In the genomic region with DNA sequence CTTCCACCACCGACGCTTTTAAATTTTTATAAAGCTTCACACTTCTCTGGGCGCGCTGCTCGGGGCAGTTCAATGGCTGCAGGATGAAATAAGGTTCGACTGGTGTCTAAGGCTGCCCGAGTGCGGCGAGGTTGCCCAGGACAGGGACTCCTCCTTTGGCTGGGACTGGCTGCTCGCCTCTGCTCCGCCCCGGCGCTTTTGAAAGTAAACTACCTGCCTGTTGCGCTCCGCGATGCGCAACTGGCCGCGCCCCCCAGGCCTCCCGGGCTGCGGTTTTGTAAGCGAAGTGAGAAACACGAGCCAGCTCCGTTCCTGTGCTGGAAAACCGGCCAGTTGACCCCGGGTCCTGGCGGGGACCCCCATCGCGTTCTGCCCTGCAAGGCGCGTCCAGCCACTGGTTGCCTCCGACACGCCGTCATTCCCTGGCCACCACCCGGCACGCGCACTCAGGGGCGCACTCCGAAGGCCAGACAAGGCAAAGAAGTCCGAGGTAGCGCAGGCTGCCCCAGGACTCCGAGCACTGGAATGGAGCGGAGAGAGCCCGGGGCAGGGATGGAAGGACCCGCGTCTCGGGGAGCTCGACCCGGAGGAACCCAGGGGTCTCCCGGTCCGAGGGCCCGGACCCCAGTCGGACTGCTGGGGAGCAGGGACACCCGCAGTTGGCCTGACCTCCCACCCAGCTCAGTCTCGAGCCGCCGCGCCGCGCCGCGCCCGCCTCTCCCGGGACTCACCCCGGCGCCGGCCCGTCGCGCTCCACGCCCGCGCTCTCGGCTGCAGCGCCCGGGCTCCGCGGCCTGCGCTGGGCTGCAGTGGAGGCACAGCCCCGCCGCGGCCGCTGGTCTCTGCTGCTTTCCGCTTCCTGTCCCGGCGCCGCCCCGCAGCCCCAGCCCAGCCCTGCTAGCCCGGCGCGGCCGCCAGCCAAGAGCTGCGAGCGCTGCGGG, we compare ENCODE assay signal across 8 mouse cellular contexts. TPM values are rescaled to one million over a fixed set of nuclear protein-coding genes. Genes with fewer than 3 reads are reported as not detected.
DNase-seq lines count a peak whose midpoint lies in the region; ATAC-seq lines count a peak whose summit lies in the region.

A gene (minus strand): TSS at position 913 of the 941 bp plus-strand sequence.

- H3K27ac ChIP-seq in brown adipose tissue, adult 24 weeks (replicated peaks; ENCODE audit: low read depth, low read length): peak within 1 kb of the TSS; percentile 16
- H3K27ac ChIP-seq in forebrain, embryonic 16.5 days (ENCODE audit: low read length): peak within 1 kb of the TSS; percentile 19

- H3K4me3 ChIP-seq in brown adipose tissue, adult 24 weeks (ENCODE audit: insufficient read depth, low read depth, low read length): peak within 1 kb of the TSS; percentile 98
- peak within 1 kb of the TSS; percentile 64 for H3K4me3 ChIP-seq in forebrain, embryonic 16.5 days (replicated peaks; ENCODE audit: low read length)

- H3K27me3 ChIP-seq in forebrain, embryonic 16.5 days (replicated peaks; ENCODE audit: control insufficient read depth, insufficient read depth, low read length): peaks cover 35% of the 10 kb centered on the region

- H3K4me2 ChIP-seq in forebrain, embryonic 16.5 days (ENCODE audit: low read length): peak within 1 kb of the TSS; percentile 98

- peak; percentile 78 for ATAC-seq in forebrain, embryonic 16.5 days
- ATAC-seq in inflammation-experienced regulatory T-cells, adult 6 months: no peak

- peaks cover 2% of the 10 kb centered on the region; the same call in 1 of the 2 replicates for H3K4me1 ChIP-seq in brown adipose tissue, adult 24 weeks (ENCODE audit: control insufficient read depth, insufficient read depth, insufficient read length, low read length)
- peaks cover 20% of the 10 kb centered on the region for H3K4me1 ChIP-seq in forebrain, embryonic 16.5 days (replicated peaks; ENCODE audit: control insufficient read depth, insufficient read depth, low read length)

- H3K9me3 ChIP-seq in forebrain, embryonic 16.5 days (ENCODE audit: control insufficient read depth, low read length): no peaks in the 10 kb centered on the region

- under 1% methylated on average over 72 of the region's 95 CpGs for WGBS in forebrain, embryonic 16.5 days

- H3K36me3 ChIP-seq in forebrain, embryonic 16.5 days (ENCODE audit: control insufficient read depth, insufficient read depth): no peaks in the 10 kb centered on the region

- DNase-seq in NIH3T3 (ENCODE audit: low read depth): peak; percentile 92
- peak; percentile 85 for DNase-seq in heart, postnatal 4 days
- DNase-seq in layer of hippocampus, postnatal 10 days (ENCODE audit: low spot score in 2 of 2): peak; percentile 57 to 75
- DNase-seq in lung, postnatal 4 days: peak; percentile 83 to 92
- peak; percentile 66 for DNase-seq in right cerebral cortex, postnatal 4 days

- H3K9ac ChIP-seq in forebrain, embryonic 16.5 days (replicated peaks; ENCODE audit: low read depth, low read length): peak within 1 kb of the TSS; percentile 70

RNA-seq across cellular contexts. Expression of the gene that starts here (rescaled TPM):
- polyA plus RNA-seq in brown adipose tissue, adult 24 weeks (2012; ENCODE audit: insufficient read depth, insufficient read length, missing spikeins): 2.9 and 8.8 TPM in 2 replicates
- polyA plus RNA-seq in forebrain, embryonic 16.5 days (2015; fragmentation: Nextera tagmentation; extraction: Ambion mirVana): 6.3 and 8.0 TPM in 2 replicates
- 10 to 100 TPM; 35.7 to 37.3 TPM for total RNA-seq in heart, postnatal 4 days (2021)
- total RNA-seq in layer of hippocampus, postnatal 10 days (2021): 10 to 100 TPM in 1 of 2 experiments, 1 to 10 TPM in 1; 8.4 to 11.0 TPM
- polyA plus RNA-seq in inflammation-experienced regulatory T-cells, adult 6 months (2017; shearing (Covaris generic)): under 1 TPM; 0.16 to 0.31 (median 0.17) TPM
